Mouse (Mus musculus) megakaryocyte-erythroid progenitor cell, adult 5-6 weeks (primary cell): ENCODE measurements around the gene Gdf9. TPM values are rescaled to one million over a fixed set of nuclear protein-coding genes. Genes with fewer than 3 reads are reported as not detected.

Source experiments
- ATAC-seq: replicated peaks from 2 replicates; pipeline ENCODE4 v1.8.0; 2016; ENCODE audit warnings: mild to moderate bottlenecking, inconsistent platforms; ENCODE audit not compliant: severe bottlenecking, poor library complexity, low FRiP score, low TSS enrichment
- total RNA-seq, 2 experiments: library from RNA; stranded (forward) in 1 of 2; stranded (reverse) in 1 of 2; fragments of 200-1000, 215-1000 nt in 1 of 2; fragments of >200 nt in 1 of 2; fragmentation: Nextera tagmentation in 1 of 2; gene quantifications; 2 replicates each; pipeline ENCODE4 v1.2.3; 2014 to 2017

Gdf9 gene
- total RNA-seq, 2 experiments from 2014 or later, result 0.24 to 0.42 TPM

GRCm38 (mm10) chr11:53436338-53436737, 5.5 kb downstream of the Gdf9 start:
- no peak for ATAC-seq

GRCm38 (mm10) chr11:53441921-53442320, 11.1 kb downstream of the Gdf9 start:
- ATAC-seq, result peak; percentile 67

DNA sequence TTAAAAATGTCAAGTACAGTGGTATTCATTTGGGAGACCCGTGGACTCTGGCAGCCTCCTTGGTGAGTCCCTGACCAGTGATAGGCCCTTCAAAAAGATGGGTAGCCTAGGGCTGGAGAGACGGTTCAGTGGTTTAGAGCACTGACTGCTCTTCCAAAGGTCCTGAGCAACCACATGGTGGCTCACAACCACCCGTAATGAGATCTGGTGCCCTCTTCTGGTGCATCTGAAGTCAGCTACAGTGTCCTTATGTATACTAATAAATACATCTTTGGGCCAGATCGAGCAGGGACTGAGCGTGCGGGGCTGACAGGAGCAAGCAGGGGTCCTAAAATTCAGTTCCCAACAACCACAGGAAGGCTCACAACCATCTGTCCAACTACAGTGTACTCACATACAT, 13.0 kb downstream of the Gdf9 start:
- ATAC-seq, result no peak

GRCm38 (mm10) chr11:53445562-53445961, 14.7 kb downstream of the Gdf9 start:
- ATAC-seq, result no peak

DNA sequence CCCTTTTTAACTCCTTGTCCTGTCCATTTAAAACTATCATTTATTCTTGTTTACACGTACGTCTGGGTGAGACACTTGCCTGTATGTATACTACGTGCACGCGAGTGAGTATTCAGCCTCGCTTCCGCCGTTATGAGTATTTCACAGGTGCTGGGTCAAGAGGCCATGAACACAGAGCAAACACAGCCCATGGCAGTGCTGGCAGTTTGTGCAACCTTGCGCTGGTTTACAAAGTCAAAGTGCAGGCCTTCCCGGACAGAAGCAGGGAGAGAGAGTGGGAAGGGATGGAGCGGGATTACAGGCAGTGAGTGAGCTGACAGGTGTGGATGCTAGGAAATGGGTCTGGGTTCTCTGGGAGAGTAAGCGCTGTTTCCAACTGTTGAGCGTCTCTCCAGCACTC, 15.4 kb downstream of the Gdf9 start:
- no peak for ATAC-seq

GRCm38 (mm10) chr11:53447996-53448395, 17.2 kb downstream of the Gdf9 start:
- ATAC-seq, result no peak

- no peak for ATAC-seq
Measured at GRCm38 (mm10) chr11:53448529-53448928, 17.7 kb downstream of the Gdf9 start.

- no peak for ATAC-seq
Measured at GRCm38 (mm10) chr11:53450070-53450705, 19.4 kb downstream of the Gdf9 start.

DNA sequence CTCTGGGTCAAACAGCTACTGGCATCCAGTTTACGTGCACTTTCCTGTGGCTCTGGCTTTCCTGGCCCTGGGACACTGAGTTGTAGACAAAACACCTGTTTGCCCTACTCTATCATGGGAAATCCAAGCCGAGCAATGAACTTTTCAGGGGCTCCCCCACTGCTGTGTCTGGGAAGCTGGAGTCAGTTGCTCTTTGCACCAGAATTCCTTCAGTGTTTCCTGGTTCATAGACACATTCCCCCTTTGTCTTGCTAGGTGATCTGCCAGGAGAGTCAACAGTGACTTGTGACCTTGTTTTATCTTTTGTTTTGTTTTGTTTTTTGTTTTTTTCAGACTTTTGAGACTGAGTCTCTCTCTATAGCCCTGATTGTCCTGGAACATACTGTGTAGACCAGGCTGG, 20.5 kb downstream of the Gdf9 start:
- no peak for ATAC-seq

GRCm38 (mm10) chr11:53452396-53452795, 21.6 kb downstream of the Gdf9 start:
- no peak for ATAC-seq

DNA sequence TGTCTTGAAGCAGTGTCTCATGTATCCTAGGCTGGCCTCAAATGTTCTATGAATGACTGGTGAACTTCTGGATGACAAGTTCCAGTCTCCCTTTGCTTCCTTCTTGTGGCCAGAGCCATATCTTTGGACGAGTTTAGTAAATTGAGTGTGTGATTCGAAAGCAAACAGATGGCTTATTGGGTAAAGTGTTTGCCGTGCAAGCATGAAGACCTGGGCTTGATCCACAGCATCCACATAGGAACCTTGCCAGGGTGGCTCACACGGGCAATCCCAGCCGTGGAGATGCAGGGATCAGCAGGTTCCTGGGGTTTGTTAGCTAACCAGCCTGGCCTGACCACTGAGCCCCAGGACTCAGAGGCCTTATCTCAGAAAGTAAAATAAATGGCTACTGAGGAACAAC, 22.2 kb downstream of the Gdf9 start:
- no peak for ATAC-seq

DNA sequence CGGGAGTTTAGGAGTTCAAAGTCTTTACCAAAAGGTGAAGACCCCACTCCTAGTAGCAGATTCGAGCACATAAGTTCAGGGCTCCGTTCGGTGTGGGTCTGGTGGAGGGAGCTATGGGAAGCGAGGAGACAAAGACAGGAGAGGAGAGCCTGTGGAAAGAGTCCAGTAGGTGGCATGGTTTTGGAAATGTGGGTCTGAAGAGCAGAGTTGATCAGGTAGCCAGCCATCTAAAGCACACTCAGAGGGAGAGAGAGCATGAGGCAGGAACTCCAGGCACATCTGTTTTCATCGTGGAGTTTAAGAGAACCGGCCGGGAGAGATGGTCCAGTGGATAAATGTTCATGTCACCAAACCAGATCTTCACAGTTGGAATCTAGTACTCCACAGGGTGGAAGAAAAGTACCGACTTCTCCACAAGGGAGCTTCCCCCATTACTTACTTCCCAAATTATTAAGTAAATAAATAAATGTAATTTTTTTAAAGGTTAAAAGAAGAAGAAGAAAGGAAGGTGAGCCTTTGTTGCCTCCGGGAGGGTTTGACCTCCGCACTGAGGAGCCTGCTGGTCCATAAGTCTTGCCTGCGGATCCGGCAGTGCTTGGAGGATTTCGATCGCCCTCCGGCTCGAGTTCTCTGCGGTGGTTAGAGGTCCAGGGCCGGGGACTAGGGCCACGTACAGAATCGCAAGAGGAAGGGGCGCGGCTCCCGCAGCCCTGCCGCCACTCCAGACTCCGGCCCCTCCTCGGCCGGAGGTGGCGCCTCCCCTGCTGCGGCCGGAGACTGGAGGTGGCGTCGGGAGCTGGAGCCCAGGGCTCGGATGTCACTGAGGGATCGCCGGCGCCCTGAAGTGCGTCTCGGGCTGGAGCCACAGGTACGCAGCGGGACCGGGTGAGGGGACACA, 25.9 kb downstream of the Gdf9 start, which contains the start of the genes Gm10447 and Shroom1:
Gm10447 (minus strand) TSS at position 637 of the 898 bp plus-strand sequence.
Shroom1 (plus strand) TSS at position 732 of the 898 bp plus-strand sequence.
- peak; percentile 36; the same call in 1 of the 2 replicates for ATAC-seq

GRCm38 (mm10) chr11:53457372-53457954, 26.6 kb downstream of the Gdf9 start:
- ATAC-seq, result no peak

DNA sequence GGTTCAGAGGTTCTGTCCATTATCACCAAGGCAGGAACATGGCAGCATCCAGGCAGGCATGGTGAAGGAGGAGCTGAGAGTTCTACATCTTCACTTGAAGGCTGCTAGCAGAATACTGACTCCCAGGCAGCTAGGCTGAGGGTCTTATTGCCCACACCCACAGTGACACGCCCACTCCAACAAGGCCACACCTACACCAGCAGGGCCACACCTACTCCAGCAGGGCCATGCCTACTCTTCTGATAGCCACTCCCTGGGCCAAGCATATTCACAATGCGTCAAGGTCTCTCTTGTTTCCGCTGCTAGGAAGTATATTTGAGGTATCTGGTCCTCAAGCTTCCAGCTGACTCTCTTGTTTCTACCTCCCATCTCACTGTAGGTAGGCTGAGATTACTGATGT, 28.2 kb downstream of the Gdf9 start:
- no peak for ATAC-seq

DNA sequence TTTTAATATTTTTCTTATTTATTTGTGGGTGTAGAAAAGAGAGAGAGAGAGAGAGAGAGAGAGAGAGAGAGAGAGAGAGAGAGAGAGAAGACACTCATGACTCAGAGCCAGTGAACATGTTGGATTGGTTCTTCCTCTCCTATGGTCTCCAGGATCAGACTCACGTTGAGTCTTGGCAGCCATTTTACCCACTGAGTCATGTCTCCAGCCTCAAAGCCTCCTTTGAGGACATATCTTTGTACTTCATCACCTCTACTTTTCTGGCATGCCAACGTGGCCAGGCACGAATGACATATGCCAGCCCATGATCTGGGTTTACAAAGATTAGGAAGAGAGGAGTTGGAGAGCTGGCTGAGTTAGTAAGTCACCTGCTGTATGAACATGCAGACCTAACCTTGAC, 29.4 kb downstream of the Gdf9 start:
- no peak for ATAC-seq

DNA sequence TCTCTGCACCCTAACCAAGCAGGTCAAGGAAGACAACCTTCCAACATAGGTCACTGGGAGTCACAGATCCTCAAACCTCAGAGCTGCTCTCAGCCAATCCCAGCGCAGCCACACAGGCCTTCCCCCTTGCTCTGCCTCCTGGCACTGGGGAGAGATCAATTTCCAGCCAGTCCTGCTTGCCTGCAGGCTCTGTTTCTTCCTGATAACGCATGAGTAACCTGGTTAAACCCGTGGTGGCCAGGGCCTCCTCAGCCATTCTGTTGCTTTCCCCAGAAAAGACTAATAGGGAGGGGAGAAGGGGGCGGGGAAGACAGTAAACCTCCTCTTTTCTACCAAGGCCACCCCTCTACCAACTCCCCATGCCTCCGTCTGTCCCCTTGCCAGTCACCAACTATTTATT, 30.9 kb downstream of the Gdf9 start:
- peak; percentile 81 for ATAC-seq

- ATAC-seq, result no peak
Measured at GRCm38 (mm10) chr11:53463551-53464424, 33.0 kb downstream of the Gdf9 start.

DNA sequence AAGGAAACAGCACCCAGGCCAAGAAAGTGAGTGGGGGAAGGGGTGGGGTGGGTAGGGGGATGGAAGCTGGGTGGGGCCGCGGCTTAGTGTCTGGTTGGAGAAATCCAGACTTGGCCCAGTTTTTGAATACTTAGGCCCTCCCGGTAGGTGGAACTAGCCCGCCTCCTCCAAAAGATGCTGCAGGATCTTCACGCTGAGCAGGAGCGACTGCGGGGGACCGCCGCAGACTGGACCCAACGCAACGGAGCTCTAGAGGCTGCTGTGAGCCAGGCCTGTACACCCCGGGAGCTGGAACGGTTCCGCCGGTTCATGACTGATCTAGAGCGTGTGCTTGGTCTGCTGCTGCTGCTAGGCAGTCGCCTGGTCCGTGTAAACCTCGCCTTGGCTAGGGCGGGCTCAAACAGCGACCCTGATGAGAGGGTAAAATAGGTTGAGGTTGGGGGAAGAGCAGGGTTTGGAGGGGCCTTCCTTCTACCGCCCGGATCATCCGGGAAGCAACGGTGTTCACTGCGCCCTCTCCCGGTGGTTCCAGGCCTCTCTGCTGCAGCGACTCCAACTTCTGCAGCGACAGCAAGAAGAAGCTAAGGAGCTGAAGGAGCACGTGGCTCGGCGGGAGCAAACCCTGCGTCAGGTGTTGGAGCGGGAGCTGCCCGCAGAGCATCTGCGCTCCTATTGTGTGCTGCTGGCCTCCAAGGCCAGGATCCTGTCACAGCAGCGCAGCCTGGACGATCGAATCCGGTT, 35.6 kb downstream of the Gdf9 start:
- ATAC-seq, result peak; percentile 46; the same call in 1 of the 2 replicates
